Mouse (Mus musculus) midbrain, embryonic 15.5 days (tissue): ENCODE data around the gene Cpne4. TPM values are rescaled to one million over a fixed set of nuclear protein-coding genes. Genes with fewer than 3 reads are reported as not detected.

Experiments used
- ATAC-seq: fragments of 200-750 bp; cut with Nextera tagmentation; replicated peaks from 2 replicates; pipeline ENCODE4 v1.8.0; 2017; ENCODE audit warnings: moderate TSS enrichment
- H3K27ac ChIP-seq: fragments of 300-500 bp; sonication (generic); 2 replicates; pipeline ENCODE4 v1.5.1; 2015; ENCODE audit warnings: mild to moderate bottlenecking, inconsistent platforms
- H3K27me3 ChIP-seq: fragments of 300-500 bp; sonication (generic); replicated peaks from 2 replicates; pipeline ENCODE4 v1.6.1; 2015; ENCODE audit warnings: inconsistent platforms
- H3K36me3 ChIP-seq: fragments of 300-500 bp; sonication (generic); replicated peaks from 2 replicates; pipeline ENCODE4 v1.6.1; 2015; ENCODE audit warnings: inconsistent platforms
- H3K4me1 ChIP-seq: fragments of 300-500 bp; sonication (generic); 2 replicates; pipeline ENCODE4 v1.6.1; 2015; ENCODE audit warnings: inconsistent platforms
- H3K4me2 ChIP-seq: fragments of 300-500 bp; sonication (generic); 2 replicates; pipeline ENCODE4 v1.6.1; 2015; ENCODE audit warnings: inconsistent platforms, mild to moderate bottlenecking, moderate library complexity
- H3K4me3 ChIP-seq: fragments of 300-500 bp; sonication (generic); 2 replicates; pipeline ENCODE4 v1.5.1; 2015; ENCODE audit warnings: mild to moderate bottlenecking, inconsistent platforms
- H3K9ac ChIP-seq: fragments of 300-500 bp; sonication (generic); 2 replicates; pipeline ENCODE4 v1.6.1; 2015; ENCODE audit warnings: mild to moderate bottlenecking, inconsistent platforms
- H3K9me3 ChIP-seq: fragments of 300-500 bp; sonication (generic); 2 replicates; pipeline ENCODE4 v1.6.1; 2016; ENCODE audit warnings: inconsistent platforms
- WGBS: fragments of 180-500 bp; shearing (Covaris S2); methylation state at CpG from one replicate; pipeline ENCODE4 v1.1.7; 2015; ENCODE audit warnings: mixed read lengths; 5-methylcytosine and 5-hydroxymethylcytosine counted together
- polyA plus RNA-seq: library from polyadenylated mRNA; unstranded; fragments of >200 nt; fragmentation: Nextera tagmentation; extraction: Ambion mirVana; gene quantifications from 2 replicates; pipeline ENCODE4 v1.2.1, GENCODE M21; 2015

Gene Cpne4
- polyA plus RNA-seq, 1 experiment from 2014 or later: 19.6 TPM

- ATAC-seq: no peak
- Histone ChIP-seq H3K27ac (no peak overlapping the region), H3K36me3 (no peaks in the 10 kb centered on the region), H3K4me2 (no peak overlapping the region), H3K4me1 (peaks cover 3% of the 10 kb centered on the region; the same call in 1 of the 2 replicates), H3K9me3 (no peaks in the 10 kb centered on the region), H3K9ac (no peak overlapping the region), H3K27me3 (no peaks in the 10 kb centered on the region), H3K4me3 (no peak overlapping the region)
- 27% methylated on average over 1 of the region's 1 CpGs for WGBS
Observed at GRCm38 (mm10) chr9:104837931-104838330, 290.8 kb downstream of the Cpne4 start.

- Histone ChIP-seq H3K36me3 (no peaks in the 10 kb centered on the region), H3K4me2 (no peak overlapping the region), H3K9ac (no peak overlapping the region), H3K9me3 (no peaks in the 10 kb centered on the region), H3K27ac (no peak overlapping the region), H3K4me3 (no peak overlapping the region), H3K4me1 (peaks cover 3% of the 10 kb centered on the region; the same call in 1 of the 2 replicates), H3K27me3 (no peaks in the 10 kb centered on the region)
- no peak for ATAC-seq
- 83% methylated on average over 1 of the region's 1 CpGs for WGBS
Observed at GRCm38 (mm10) chr9:104841278-104841677, 294.2 kb downstream of the Cpne4 start.

- ATAC-seq: no peak
- Histone ChIP-seq H3K27ac (no peak overlapping the region), H3K4me2 (no peak overlapping the region), H3K4me3 (no peak overlapping the region), H3K9me3 (no peaks in the 10 kb centered on the region), H3K36me3 (no peaks in the 10 kb centered on the region), H3K9ac (no peak overlapping the region), H3K27me3 (no peaks in the 10 kb centered on the region), H3K4me1 (no peaks in the 10 kb centered on the region)
- WGBS: 62% methylated on average over 2 of the region's 2 CpGs
Observed at GRCm38 (mm10) chr9:104845226-104845930, 298.3 kb downstream of the Cpne4 start.

GRCm38 (mm10) chr9:104853701-104854100 lies 306.6 kb downstream of the Cpne4 start:
- Histone ChIP-seq H3K4me1 (no peaks in the 10 kb centered on the region), H3K4me2 (no peak overlapping the region), H3K27me3 (no peaks in the 10 kb centered on the region), H3K9me3 (no peaks in the 10 kb centered on the region), H3K9ac (no peak overlapping the region), H3K36me3 (no peaks in the 10 kb centered on the region), H3K27ac (no peak overlapping the region), H3K4me3 (no peak overlapping the region)
- 78% methylated on average over 3 of the region's 3 CpGs for WGBS
- ATAC-seq: no peak

- H3K9me3 ChIP-seq: no peaks in the 10 kb centered on the region
- no peak overlapping the region for H3K4me3 ChIP-seq
- H3K36me3 ChIP-seq: no peaks in the 10 kb centered on the region
- 84% methylated on average over 6 of the region's 6 CpGs for WGBS
- no peak overlapping the region for H3K9ac ChIP-seq
- ATAC-seq: no peak
- no peak overlapping the region for H3K27ac ChIP-seq
- H3K4me1 ChIP-seq: no peaks in the 10 kb centered on the region
- no peaks in the 10 kb centered on the region for H3K27me3 ChIP-seq
- no peak overlapping the region for H3K4me2 ChIP-seq
Observed at GRCm38 (mm10) chr9:104854245-104854921, 307.3 kb downstream of the Cpne4 start.

DNA sequence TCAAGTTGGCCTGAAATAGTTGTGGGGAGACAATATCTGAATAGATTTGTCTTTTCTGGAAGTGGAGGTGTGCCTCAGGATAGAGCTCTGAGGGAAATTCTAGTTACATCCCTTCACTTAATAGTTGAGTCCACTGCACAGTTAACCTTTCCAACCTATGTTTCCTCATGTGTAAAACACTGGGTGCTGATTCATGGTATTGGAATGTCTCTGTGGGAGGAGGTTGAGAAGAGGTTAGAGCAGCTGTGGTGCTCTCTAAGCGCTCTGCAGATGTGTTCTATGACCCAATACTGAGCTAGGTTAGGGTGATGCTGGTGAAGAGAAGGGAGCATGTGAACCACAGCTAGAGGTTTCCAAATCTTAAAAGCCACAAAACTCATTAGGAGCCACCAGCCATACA lies 318.7 kb downstream of the Cpne4 start:
- H3K9me3 ChIP-seq: no peaks in the 10 kb centered on the region
- no peak overlapping the region for H3K27ac ChIP-seq
- H3K27me3 ChIP-seq: no peaks in the 10 kb centered on the region
- no peak for ATAC-seq
- H3K36me3 ChIP-seq: no peaks in the 10 kb centered on the region
- H3K4me2 ChIP-seq: no peak overlapping the region
- H3K9ac ChIP-seq: no peak overlapping the region
- no peak overlapping the region for H3K4me3 ChIP-seq
- WGBS: 93% methylated on average over 1 of the region's 1 CpGs
- H3K4me1 ChIP-seq: no peaks in the 10 kb centered on the region

GRCm38 (mm10) chr9:104872586-104872985 lies 325.5 kb downstream of the Cpne4 start:
- WGBS: 93% methylated on average over 4 of the region's 4 CpGs
- H3K4me3 ChIP-seq: no peak overlapping the region
- H3K4me1 ChIP-seq: no peaks in the 10 kb centered on the region
- no peak overlapping the region for H3K27ac ChIP-seq
- H3K9me3 ChIP-seq: no peaks in the 10 kb centered on the region
- no peak overlapping the region for H3K9ac ChIP-seq
- ATAC-seq: no peak
- no peaks in the 10 kb centered on the region for H3K27me3 ChIP-seq
- H3K36me3 ChIP-seq: no peaks in the 10 kb centered on the region
- H3K4me2 ChIP-seq: no peak overlapping the region

DNA sequence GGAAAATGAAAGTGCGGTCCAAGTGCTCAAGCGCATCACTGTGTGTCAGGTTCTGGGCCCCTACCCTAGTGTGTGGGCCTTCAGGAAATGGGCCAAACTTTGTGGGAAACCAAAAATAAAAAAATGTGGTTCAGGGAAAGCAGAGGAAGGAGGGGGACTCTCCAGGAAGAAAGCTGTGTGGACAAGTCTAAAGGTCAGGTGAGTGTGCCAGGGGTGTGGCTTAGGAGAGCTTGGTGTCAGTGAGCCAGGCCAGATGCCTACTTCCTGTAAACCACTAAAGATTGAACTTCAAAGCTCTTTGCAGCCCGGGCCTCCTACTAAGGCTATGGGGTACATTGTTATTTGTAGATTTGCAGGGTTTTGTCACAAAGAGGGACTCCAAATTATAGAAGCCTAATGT lies 327.1 kb downstream of the Cpne4 start:
- Histone ChIP-seq H3K4me3 (no peak overlapping the region), H3K9ac (no peak overlapping the region), H3K27me3 (no peaks in the 10 kb centered on the region), H3K9me3 (no peaks in the 10 kb centered on the region), H3K4me2 (no peak overlapping the region), H3K4me1 (no peaks in the 10 kb centered on the region), H3K27ac (no peak overlapping the region), H3K36me3 (no peaks in the 10 kb centered on the region)
- WGBS: 81% methylated on average over 3 of the region's 3 CpGs
- ATAC-seq: no peak

GRCm38 (mm10) chr9:104877014-104877413 lies 329.9 kb downstream of the Cpne4 start:
- no peaks in the 10 kb centered on the region for H3K9me3 ChIP-seq
- ATAC-seq: no peak
- no peaks in the 10 kb centered on the region for H3K4me1 ChIP-seq
- H3K4me2 ChIP-seq: no peak overlapping the region
- H3K4me3 ChIP-seq: no peak overlapping the region
- no peaks in the 10 kb centered on the region for H3K27me3 ChIP-seq
- 82% methylated on average over 3 of the region's 3 CpGs for WGBS
- no peak overlapping the region for H3K9ac ChIP-seq
- no peak overlapping the region for H3K27ac ChIP-seq
- no peaks in the 10 kb centered on the region for H3K36me3 ChIP-seq

- no peak overlapping the region for H3K27ac ChIP-seq
- no peaks in the 10 kb centered on the region for H3K27me3 ChIP-seq
- H3K9me3 ChIP-seq: no peaks in the 10 kb centered on the region
- WGBS: 86% methylated on average over 6 of the region's 6 CpGs
- no peaks in the 10 kb centered on the region for H3K36me3 ChIP-seq
- no peaks in the 10 kb centered on the region for H3K4me1 ChIP-seq
- H3K4me3 ChIP-seq: no peak overlapping the region
- ATAC-seq: no peak
- no peak overlapping the region for H3K4me2 ChIP-seq
- H3K9ac ChIP-seq: no peak overlapping the region
Observed at GRCm38 (mm10) chr9:104878558-104878957, 331.5 kb downstream of the Cpne4 start.

DNA sequence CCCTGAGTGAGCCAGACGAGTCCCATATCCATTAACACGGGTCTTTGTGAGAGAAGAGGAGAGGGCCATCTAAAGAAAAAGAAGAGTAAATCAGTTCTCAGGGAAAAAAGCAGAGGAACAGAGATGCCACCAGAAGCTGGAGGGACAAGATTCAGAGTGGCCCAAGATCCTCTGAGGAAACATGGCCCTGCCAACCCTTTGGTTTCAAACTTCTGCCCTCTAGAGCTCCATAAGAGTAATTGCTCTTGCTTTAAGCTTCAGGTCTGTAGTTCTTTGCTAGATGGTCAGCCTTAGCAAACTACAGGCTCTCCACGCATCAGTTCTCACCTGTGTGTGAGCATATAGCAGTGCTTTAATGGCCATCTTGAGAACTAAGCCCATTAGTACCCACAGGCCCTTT lies 343.4 kb downstream of the Cpne4 start:
- Histone ChIP-seq H3K27ac (no peak overlapping the region), H3K9me3 (no peaks in the 10 kb centered on the region), H3K9ac (no peak overlapping the region), H3K36me3 (no peaks in the 10 kb centered on the region), H3K4me1 (no peaks in the 10 kb centered on the region), H3K27me3 (no peaks in the 10 kb centered on the region), H3K4me3 (no peak overlapping the region), H3K4me2 (no peak overlapping the region)
- WGBS: 94% methylated on average over 3 of the region's 3 CpGs
- no peak for ATAC-seq

DNA sequence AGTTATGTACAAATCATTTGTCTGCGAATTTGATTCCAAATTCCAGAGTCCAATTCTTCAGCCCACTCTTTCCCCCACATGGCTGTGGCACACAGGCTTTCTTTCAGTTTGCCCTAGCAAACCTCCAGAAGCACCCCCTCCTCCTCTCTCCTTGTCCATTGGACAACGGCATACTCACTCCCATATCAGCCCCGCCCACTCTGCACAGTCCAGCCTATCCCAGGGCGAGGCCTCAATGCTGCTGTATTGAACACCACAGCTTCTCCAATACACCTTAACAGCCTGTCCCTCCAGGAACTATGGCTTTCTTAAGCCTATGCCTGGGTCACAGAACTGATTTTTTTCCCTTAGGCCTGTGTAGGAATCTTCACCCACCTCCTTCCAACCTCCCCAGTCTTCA lies 348.3 kb downstream of the Cpne4 start:
- H3K36me3 ChIP-seq: no peaks in the 10 kb centered on the region
- H3K4me2 ChIP-seq: no peak overlapping the region
- H3K4me1 ChIP-seq: no peaks in the 10 kb centered on the region
- H3K27ac ChIP-seq: no peak overlapping the region
- 83% methylated on average over 4 of the region's 4 CpGs for WGBS
- no peaks in the 10 kb centered on the region for H3K9me3 ChIP-seq
- ATAC-seq: no peak
- no peak overlapping the region for H3K9ac ChIP-seq
- H3K27me3 ChIP-seq: no peaks in the 10 kb centered on the region
- H3K4me3 ChIP-seq: no peak overlapping the region

- Histone ChIP-seq H3K4me2 (no peak overlapping the region), H3K4me3 (no peak overlapping the region)
- ATAC-seq: no peak
Observed at GRCm38 (mm10) chr9:104901118-104901517, 354.0 kb downstream of the Cpne4 start.

More at GRCm38 (mm10) chr9:104901118-104901517, 354.0 kb downstream of the Cpne4 start:
- Histone ChIP-seq H3K4me1 (no peaks in the 10 kb centered on the region), H3K9me3 (no peaks in the 10 kb centered on the region), H3K9ac (no peak overlapping the region), H3K27ac (no peak overlapping the region), H3K36me3 (no peaks in the 10 kb centered on the region), H3K27me3 (no peaks in the 10 kb centered on the region)
- 26% methylated on average over 6 of the region's 6 CpGs for WGBS
